Mouse (Mus musculus): ENCODE data around the gene Rnf130.

Gene Rnf130

GRCm38 (mm10) chr11:50024445-50024832 is 707 bp upstream of the Rnf130 start:
- no peak for DNase-seq (ENCODE audit: low read depth, low spot score)

- peak; percentile 9 for DNase-seq (ENCODE audit: low read depth, low spot score)
These were observed 775 bp downstream of the Rnf130 start for GRCm38 (mm10) chr11:50025721-50026520.

GRCm38 (mm10) chr11:50026521-50027090 is 1.5 kb downstream of the Rnf130 start:
- DNase-seq (ENCODE audit: low read depth, low spot score) = no peak

- no peak for DNase-seq (ENCODE audit: low read depth, low spot score)
These were observed 3.3 kb downstream of the Rnf130 start for GRCm38 (mm10) chr11:50028416-50028815.

GRCm38 (mm10) chr11:50034155-50034554 is 9.0 kb downstream of the Rnf130 start:
- no peak for DNase-seq (ENCODE audit: low read depth, low spot score)

GRCm38 (mm10) chr11:50035726-50036125 is 10.6 kb downstream of the Rnf130 start:
- DNase-seq (ENCODE audit: low read depth, low spot score) = no peak

- no peak for DNase-seq (ENCODE audit: low read depth, low spot score)
These were observed 11.8 kb downstream of the Rnf130 start for GRCm38 (mm10) chr11:50036781-50037460.

- no peak for DNase-seq (ENCODE audit: low read depth, low spot score)
These were observed 13.6 kb downstream of the Rnf130 start for GRCm38 (mm10) chr11:50038757-50039156.

- DNase-seq (ENCODE audit: low read depth, low spot score) = no peak
These were observed 16.0 kb downstream of the Rnf130 start for GRCm38 (mm10) chr11:50041148-50041547.

GRCm38 (mm10) chr11:50042345-50042997 is 17.3 kb downstream of the Rnf130 start:
- no peak for DNase-seq (ENCODE audit: low read depth, low spot score)

GRCm38 (mm10) chr11:50044454-50044853 is 19.3 kb downstream of the Rnf130 start:
- DNase-seq (ENCODE audit: low read depth, low spot score) = no peak

GRCm38 (mm10) chr11:50047610-50048009 is 22.5 kb downstream of the Rnf130 start:
- no peak for DNase-seq (ENCODE audit: low read depth, low spot score)

- DNase-seq (ENCODE audit: low read depth, low spot score) = no peak
These were observed 23.0 kb downstream of the Rnf130 start for GRCm38 (mm10) chr11:50048115-50048514.

GRCm38 (mm10) chr11:50050392-50050791 is 25.2 kb downstream of the Rnf130 start:
- no peak for DNase-seq (ENCODE audit: low read depth, low spot score)

GRCm38 (mm10) chr11:50057713-50058112 is 32.6 kb downstream of the Rnf130 start:
- DNase-seq (ENCODE audit: low read depth, low spot score) = no peak

- no peak for DNase-seq (ENCODE audit: low read depth, low spot score)
These were observed 33.1 kb downstream of the Rnf130 start for GRCm38 (mm10) chr11:50058277-50058676.

GRCm38 (mm10) chr11:50059045-50059444 is 33.9 kb downstream of the Rnf130 start:
- DNase-seq (ENCODE audit: low read depth, low spot score) = no peak

GRCm38 (mm10) chr11:50062116-50062515 is 37.0 kb downstream of the Rnf130 start:
- no peak for DNase-seq (ENCODE audit: low read depth, low spot score)

- no peak for DNase-seq (ENCODE audit: low read depth, low spot score)
These were observed 40.9 kb downstream of the Rnf130 start for GRCm38 (mm10) chr11:50066088-50066487.

GRCm38 (mm10) chr11:50073830-50074229 is 48.7 kb downstream of the Rnf130 start:
- DNase-seq (ENCODE audit: low read depth, low spot score) = no peak

- no peak for DNase-seq (ENCODE audit: low read depth, low spot score)
These were observed 51.6 kb downstream of the Rnf130 start for GRCm38 (mm10) chr11:50076756-50077155.

Data from retina, postnatal 7 days (tissue).